Mouse (Mus musculus): Measurements from ENCODE around the gene Erich2. TPM values are rescaled to one million over a fixed set of nuclear protein-coding genes. Genes with fewer than 3 reads are reported as not detected.

Gene Erich2
- polyA plus RNA-seq, 1 experiment from 2014 or later, result 1.2 TPM

DNA sequence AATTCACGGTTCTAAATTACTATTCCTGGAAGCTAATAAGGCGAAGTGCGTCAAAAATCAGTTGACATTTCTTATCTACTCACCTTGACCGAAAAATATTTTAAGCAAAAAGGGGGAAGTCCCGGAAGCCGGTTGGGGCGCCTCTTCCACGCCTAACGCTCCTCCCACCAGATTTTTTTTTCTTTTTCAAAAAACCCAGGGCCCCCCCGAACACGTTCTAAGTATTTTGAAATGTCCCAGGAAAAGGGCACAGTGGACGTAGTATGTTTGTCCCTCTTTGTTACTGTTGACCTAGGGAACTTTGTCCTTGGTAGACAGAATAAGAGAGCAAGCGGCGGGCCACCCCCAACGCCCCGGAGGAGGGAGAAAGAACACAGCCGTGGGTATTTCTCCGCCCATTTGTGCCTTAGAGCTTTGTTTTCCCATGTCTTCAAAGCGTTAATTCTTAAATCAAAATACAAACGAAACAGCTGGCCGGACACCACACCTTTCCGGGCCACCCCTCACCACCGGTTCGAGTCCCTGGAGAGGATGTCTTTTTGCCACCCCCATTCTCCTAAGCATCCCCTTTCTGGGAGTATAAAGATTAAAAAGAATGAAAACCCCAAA lies 50.3 kb downstream of the Erich2 start:
- Histone ChIP-seq H3K4me3 (ENCODE audit: low read depth, low read length) (no peak overlapping the region), H3K4me2 (ENCODE audit: low read depth) (no peak overlapping the region), H3K27ac (ENCODE audit: low read depth, low read length) (no peak overlapping the region), H3K36me3 (ENCODE audit: control insufficient read depth, insufficient read depth, low read length) (no peaks in the 10 kb centered on the region), H3K9me3 (ENCODE audit: control insufficient read depth, low read length) (no peaks in the 10 kb centered on the region), H3K27me3 (ENCODE audit: control insufficient read depth, insufficient read depth, low read length) (peaks cover 52% of the 10 kb centered on the region), H3K9ac (ENCODE audit: low read length) (no peak overlapping the region), H3K4me1 (ENCODE audit: control insufficient read depth, insufficient read depth, low read length) (peaks cover 13% of the 10 kb centered on the region)
- ATAC-seq (ENCODE audit: insufficient read depth, low FRiP score, low TSS enrichment) (no peak), DNase-seq (ENCODE audit: low spot score) (no peak)
- WGBS, result 9% methylated on average over 24 of the region's 24 CpGs

DNA sequence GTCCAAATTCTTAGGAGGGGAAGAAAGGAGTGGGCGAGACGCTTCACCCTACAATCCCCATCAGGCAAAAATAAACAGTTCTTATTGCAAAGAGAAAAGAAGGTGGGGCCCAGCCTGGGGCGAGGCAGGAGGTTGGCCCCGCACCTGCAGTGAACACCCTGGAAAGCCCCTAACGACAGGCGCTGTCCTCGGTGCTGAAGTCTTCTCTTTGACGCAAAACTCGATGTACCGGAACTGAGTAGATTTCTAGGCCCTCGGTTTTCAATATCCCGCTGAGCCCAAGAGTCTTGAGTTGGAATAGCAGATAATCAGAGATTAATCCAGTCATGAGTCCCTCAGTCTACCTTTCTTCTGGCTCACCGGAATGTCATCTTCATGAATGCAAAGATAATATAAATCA lies 50.9 kb downstream of the Erich2 start:
- H3K4me3 ChIP-seq (ENCODE audit: low read depth, low read length), result no peak overlapping the region
- no peak overlapping the region for H3K9ac ChIP-seq (ENCODE audit: low read length)
- H3K4me1 ChIP-seq (ENCODE audit: control insufficient read depth, insufficient read depth, low read length), result peaks cover 15% of the 10 kb centered on the region
- H3K9me3 ChIP-seq (ENCODE audit: control insufficient read depth, low read length), result no peaks in the 10 kb centered on the region
- no peaks in the 10 kb centered on the region for H3K36me3 ChIP-seq (ENCODE audit: control insufficient read depth, insufficient read depth, low read length)
- DNase-seq (ENCODE audit: low spot score), result peak; percentile 76
- no peak overlapping the region for H3K4me2 ChIP-seq (ENCODE audit: low read depth)
- no peak overlapping the region for H3K27ac ChIP-seq (ENCODE audit: low read depth, low read length)
- peaks cover 57% of the 10 kb centered on the region for H3K27me3 ChIP-seq (ENCODE audit: control insufficient read depth, insufficient read depth, low read length)
- ATAC-seq (ENCODE audit: insufficient read depth, low FRiP score, low TSS enrichment), result no peak
- under 1% methylated on average over 13 of the region's 13 CpGs for WGBS

- peaks cover 20% of the 10 kb centered on the region for H3K4me1 ChIP-seq (ENCODE audit: control insufficient read depth, insufficient read depth, low read length)
- peak; percentile 43 for ATAC-seq (ENCODE audit: insufficient read depth, low FRiP score, low TSS enrichment)
These were observed 52.6 kb downstream of the Erich2 start for GRCm38 (mm10) chr2:70561077-70561795.

DNA sequence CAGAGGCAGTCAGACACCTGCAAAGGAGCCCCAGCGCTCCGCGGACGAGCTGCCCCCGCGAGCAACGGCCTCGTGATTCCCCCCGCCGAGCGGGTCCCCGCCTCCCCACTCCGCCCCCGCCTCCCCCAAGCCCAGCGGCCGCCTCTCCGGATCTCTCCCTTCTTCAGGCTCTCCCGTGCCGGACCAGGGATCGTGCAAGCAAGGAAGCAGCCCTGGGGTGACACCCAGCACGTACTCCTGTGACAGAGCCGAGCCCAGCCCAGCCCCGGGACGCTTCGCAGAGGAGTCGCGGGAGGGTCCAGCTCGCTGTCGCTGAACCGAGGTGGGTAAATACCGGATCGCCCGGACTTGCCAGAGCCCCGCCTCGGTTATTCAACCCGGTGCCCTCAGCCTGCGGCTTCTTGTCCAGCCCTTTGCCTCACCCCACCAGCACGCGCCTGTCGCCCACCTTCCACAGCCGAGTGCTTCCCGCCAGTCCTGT lies 53.4 kb downstream of the Erich2 start:
- ATAC-seq (ENCODE audit: insufficient read depth, low FRiP score, low TSS enrichment) (no peak), DNase-seq (ENCODE audit: low spot score) (peak; percentile 47)
- under 1% methylated on average over 38 of the region's 42 CpGs for WGBS
- Histone ChIP-seq H3K27me3 (ENCODE audit: control insufficient read depth, insufficient read depth, low read length) (peaks cover 83% of the 10 kb centered on the region), H3K4me2 (ENCODE audit: low read depth) (peak overlapping the region; percentile 43), H3K4me1 (ENCODE audit: control insufficient read depth, insufficient read depth, low read length) (peaks cover 24% of the 10 kb centered on the region), H3K36me3 (ENCODE audit: control insufficient read depth, insufficient read depth, low read length) (no peaks in the 10 kb centered on the region), H3K27ac (ENCODE audit: low read depth, low read length) (peak overlapping the region; percentile 70), H3K9me3 (ENCODE audit: control insufficient read depth, low read length) (no peaks in the 10 kb centered on the region), H3K4me3 (ENCODE audit: low read depth, low read length) (peak overlapping the region; percentile 37), H3K9ac (ENCODE audit: low read length) (peak overlapping the region; percentile 61)

More at GRCm38 (mm10) chr2:70561077-70561795, 52.6 kb downstream of the Erich2 start:
- no peaks in the 10 kb centered on the region for H3K9me3 ChIP-seq (ENCODE audit: control insufficient read depth, low read length)
- peak overlapping the region; percentile 19; the same call in 1 of the 2 replicates for H3K4me2 ChIP-seq (ENCODE audit: low read depth)
- DNase-seq (ENCODE audit: low spot score), result peak; percentile 80
- peak overlapping the region; percentile 45; the same call in 1 of the 2 replicates for H3K27ac ChIP-seq (ENCODE audit: low read depth, low read length)
- H3K36me3 ChIP-seq (ENCODE audit: control insufficient read depth, insufficient read depth, low read length), result no peaks in the 10 kb centered on the region
- H3K9ac ChIP-seq (ENCODE audit: low read length), result no peak overlapping the region
- WGBS, result under 1% methylated on average over 29 of the region's 29 CpGs
- H3K27me3 ChIP-seq (ENCODE audit: control insufficient read depth, insufficient read depth, low read length), result peaks cover 75% of the 10 kb centered on the region
- H3K4me3 ChIP-seq (ENCODE audit: low read depth, low read length), result peak overlapping the region; percentile 37; the same call in 1 of the 2 replicates

GRCm38 (mm10) chr2:70562611-70562980 lies 54.0 kb downstream of the Erich2 start:
- DNase-seq (ENCODE audit: low spot score), result peak; percentile 32
- Histone ChIP-seq H3K27ac (ENCODE audit: low read depth, low read length) (peak overlapping the region; percentile 70), H3K9ac (ENCODE audit: low read length) (peak overlapping the region; percentile 61), H3K4me1 (ENCODE audit: control insufficient read depth, insufficient read depth, low read length) (peaks cover 24% of the 10 kb centered on the region), H3K4me3 (ENCODE audit: low read depth, low read length) (peak overlapping the region; percentile 37), H3K27me3 (ENCODE audit: control insufficient read depth, insufficient read depth, low read length) (peaks cover 86% of the 10 kb centered on the region), H3K9me3 (ENCODE audit: control insufficient read depth, low read length) (no peaks in the 10 kb centered on the region), H3K36me3 (ENCODE audit: control insufficient read depth, insufficient read depth, low read length) (no peaks in the 10 kb centered on the region), H3K4me2 (ENCODE audit: low read depth) (peak overlapping the region; percentile 43)
- ATAC-seq (ENCODE audit: insufficient read depth, low FRiP score, low TSS enrichment), result no peak
- under 1% methylated on average over 24 of the region's 34 CpGs for WGBS

DNA sequence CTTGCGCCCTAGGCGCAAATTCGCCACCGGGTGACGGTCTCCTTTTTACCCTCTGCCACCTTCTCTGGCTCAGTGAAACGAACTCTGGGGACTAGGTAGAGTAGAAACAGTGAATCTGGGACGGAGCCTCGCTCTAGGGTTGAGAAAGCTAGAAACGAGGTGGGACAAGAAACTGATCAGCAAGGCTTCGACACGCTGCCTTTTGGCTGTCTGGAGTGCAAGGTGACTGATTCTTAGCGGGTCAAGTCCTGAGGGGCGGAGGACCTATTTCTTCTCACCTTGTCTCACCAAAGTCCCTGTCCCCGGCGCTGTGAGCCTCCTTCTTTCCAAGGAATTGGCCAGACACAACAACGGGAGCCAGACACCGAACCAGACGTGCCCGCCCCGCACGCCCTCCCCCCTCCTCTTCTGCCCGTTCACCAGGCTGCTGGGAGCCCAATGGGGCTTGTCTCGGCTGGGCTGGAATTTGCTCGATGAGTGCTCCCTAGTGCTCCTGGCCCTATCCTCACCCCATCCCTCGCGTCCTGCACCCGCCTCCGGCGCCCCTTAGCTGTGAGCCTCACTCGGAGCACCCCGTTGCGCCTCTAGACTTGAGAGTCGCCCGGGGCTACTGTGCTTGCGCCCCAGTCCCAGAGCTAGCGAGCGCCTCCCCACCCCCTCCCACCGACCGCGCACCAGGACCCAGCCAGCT lies 54.5 kb downstream of the Erich2 start:
- no peaks in the 10 kb centered on the region for H3K36me3 ChIP-seq (ENCODE audit: control insufficient read depth, insufficient read depth, low read length)
- H3K9me3 ChIP-seq (ENCODE audit: control insufficient read depth, low read length), result no peaks in the 10 kb centered on the region
- under 1% methylated on average over 40 of the region's 40 CpGs for WGBS
- ATAC-seq (ENCODE audit: insufficient read depth, low FRiP score, low TSS enrichment), result no peak
- peak overlapping the region; percentile 43 for H3K4me2 ChIP-seq (ENCODE audit: low read depth)
- H3K27ac ChIP-seq (ENCODE audit: low read depth, low read length), result 0 out of 2 replicates have a peak overlapping the region, but pooled peaks have one; percentile 70
- H3K4me3 ChIP-seq (ENCODE audit: low read depth, low read length), result peak overlapping the region; percentile 37
- H3K27me3 ChIP-seq (ENCODE audit: control insufficient read depth, insufficient read depth, low read length), result peaks cover 88% of the 10 kb centered on the region
- DNase-seq (ENCODE audit: low spot score), result peak; percentile 32
- H3K9ac ChIP-seq (ENCODE audit: low read length), result peak overlapping the region; percentile 61
- H3K4me1 ChIP-seq (ENCODE audit: control insufficient read depth, insufficient read depth, low read length), result peaks cover 25% of the 10 kb centered on the region

- peak overlapping the region; percentile 37 for H3K4me3 ChIP-seq (ENCODE audit: low read depth, low read length)
- under 1% methylated on average over 38 of the region's 38 CpGs for WGBS
- peaks cover 30% of the 10 kb centered on the region for H3K4me1 ChIP-seq (ENCODE audit: control insufficient read depth, insufficient read depth, low read length)
- H3K4me2 ChIP-seq (ENCODE audit: low read depth), result peak overlapping the region; percentile 43
- peaks cover 94% of the 10 kb centered on the region for H3K27me3 ChIP-seq (ENCODE audit: control insufficient read depth, insufficient read depth, low read length)
- H3K36me3 ChIP-seq (ENCODE audit: control insufficient read depth, insufficient read depth, low read length), result no peaks in the 10 kb centered on the region
- H3K27ac ChIP-seq (ENCODE audit: low read depth, low read length), result peak overlapping the region; percentile 23; the same call in 1 of the 2 replicates
- peak overlapping the region; percentile 61 for H3K9ac ChIP-seq (ENCODE audit: low read length)
- DNase-seq (ENCODE audit: low spot score) (peak; percentile 31), ATAC-seq (ENCODE audit: insufficient read depth, low FRiP score, low TSS enrichment) (no peak)
- H3K9me3 ChIP-seq (ENCODE audit: control insufficient read depth, low read length), result no peaks in the 10 kb centered on the region
These were observed 55.4 kb downstream of the Erich2 start for GRCm38 (mm10) chr2:70563721-70564645.
